Mouse (Mus musculus) heart, embryonic 10.5 days (tissue): Measurements from ENCODE around the gene Tnip3. TPM values are rescaled to one million over a fixed set of nuclear protein-coding genes. Genes with fewer than 3 reads are reported as not detected.

Experiments used
- DNase-seq: peaks from one replicate; pipeline ENCODE4 v3.0.0-alpha.2; 2017; ENCODE audit warnings: low spot score
- H3K27ac ChIP-seq: fragments of 300-500 bp; sonication (generic); 2 replicates; pipeline ENCODE4 v1.5.1; 2016; ENCODE audit warnings: mild to moderate bottlenecking
- H3K27me3 ChIP-seq: fragments of 300-500 bp; sonication (generic); 2 replicates; pipeline ENCODE4 v1.6.1; 2016; ENCODE audit warnings: mild to moderate bottlenecking; ENCODE audit not compliant: poor library complexity, insufficient read depth, severe bottlenecking
- H3K36me3 ChIP-seq: fragments of 300-500 bp; sonication (generic); 2 replicates; pipeline ENCODE4 v1.6.1; 2016; ENCODE audit warnings: mild to moderate bottlenecking, moderate library complexity
- H3K4me1 ChIP-seq: fragments of 300-500 bp; sonication (generic); 2 replicates; pipeline ENCODE4 v1.6.1; 2016; ENCODE audit warnings: mild to moderate bottlenecking
- H3K4me3 ChIP-seq: fragments of 300-500 bp; sonication (generic); 2 replicates; pipeline ENCODE4 v1.5.1; 2016; ENCODE audit warnings: mild to moderate bottlenecking, moderate library complexity
- H3K9me3 ChIP-seq: fragments of 300-500 bp; sonication (generic); 2 replicates; pipeline ENCODE4 v1.6.1; 2016; ENCODE audit warnings: mild to moderate bottlenecking, moderate library complexity
- WGBS: fragments of 180-500 bp; shearing (Covaris S2); methylation state at CpG from one replicate; pipeline ENCODE4 v1.1.7; 2016; 5-methylcytosine and 5-hydroxymethylcytosine counted together
- polyA plus RNA-seq: library from polyadenylated mRNA; unstranded; fragments of >200 nt; fragmentation: Nextera tagmentation; extraction: Ambion mirVana; gene quantifications from 2 replicates; pipeline ENCODE4 v1.2.1, GENCODE M21; 2016

The Tnip3 gene
- polyA plus RNA-seq, 1 experiment from 2014 or later: not detected

GRCm38 (mm10) chr6:65623016-65623715 lies 98.1 kb downstream of the Tnip3 start:
- DNase-seq: no peak
- Histone ChIP-seq H3K27ac (no peak overlapping the region), H3K4me1 (no peaks in the 10 kb centered on the region), H3K27me3 (no peaks in the 10 kb centered on the region), H3K9me3 (no peaks in the 10 kb centered on the region), H3K4me3 (no peak overlapping the region), H3K36me3 (no peaks in the 10 kb centered on the region)
- WGBS: 84% methylated on average over 3 of the region's 3 CpGs

GRCm38 (mm10) chr6:65630578-65630977 lies 105.5 kb downstream of the Tnip3 start:
- DNase-seq: no peak
- H3K27me3 ChIP-seq: no peaks in the 10 kb centered on the region
- no peaks in the 10 kb centered on the region for H3K36me3 ChIP-seq
- H3K27ac ChIP-seq: no peak overlapping the region
- H3K9me3 ChIP-seq: 0 out of 2 replicates have a peak, but pooled peaks cover 2% of the 10 kb centered on the region
- no peaks in the 10 kb centered on the region for H3K4me1 ChIP-seq
- H3K4me3 ChIP-seq: no peak overlapping the region
- WGBS: 78% methylated on average over 2 of the region's 2 CpGs

- H3K27me3 ChIP-seq: no peaks in the 10 kb centered on the region
- no peak overlapping the region for H3K27ac ChIP-seq
- no peak for DNase-seq
- H3K9me3 ChIP-seq: 0 out of 2 replicates have a peak, but pooled peaks cover 2% of the 10 kb centered on the region
- H3K4me3 ChIP-seq: no peak overlapping the region
- H3K36me3 ChIP-seq: no peaks in the 10 kb centered on the region
- WGBS: 64% methylated on average over 5 of the region's 5 CpGs
- H3K4me1 ChIP-seq: no peaks in the 10 kb centered on the region
These were observed 107.1 kb downstream of the Tnip3 start for GRCm38 (mm10) chr6:65632184-65632583.

DNA sequence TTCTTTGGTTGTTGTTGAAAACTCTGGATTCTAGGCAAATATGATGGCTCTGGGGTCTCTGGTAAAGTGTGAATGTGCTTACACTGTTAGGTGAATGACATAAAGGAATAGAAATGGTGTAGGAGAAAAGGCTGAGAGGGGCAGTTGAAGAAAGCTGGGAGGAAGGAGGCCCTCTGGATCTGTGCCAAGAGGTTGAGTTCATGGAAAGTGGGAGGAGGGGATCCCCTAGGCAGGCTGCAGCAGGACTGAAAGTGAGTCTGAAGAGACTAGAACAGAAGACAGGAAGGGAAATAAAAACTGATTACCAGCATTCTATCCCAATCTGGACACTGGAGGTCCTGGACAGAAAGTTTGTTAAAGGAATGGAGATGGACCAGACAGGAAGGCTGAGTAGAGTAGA lies 117.3 kb downstream of the Tnip3 start:
- DNase-seq: no peak
- Histone ChIP-seq H3K4me3 (no peak overlapping the region), H3K4me1 (no peaks in the 10 kb centered on the region), H3K27me3 (no peaks in the 10 kb centered on the region), H3K9me3 (no peaks in the 10 kb centered on the region; the same call in 1 of the 2 replicates), H3K27ac (no peak overlapping the region), H3K36me3 (no peaks in the 10 kb centered on the region)

DNA sequence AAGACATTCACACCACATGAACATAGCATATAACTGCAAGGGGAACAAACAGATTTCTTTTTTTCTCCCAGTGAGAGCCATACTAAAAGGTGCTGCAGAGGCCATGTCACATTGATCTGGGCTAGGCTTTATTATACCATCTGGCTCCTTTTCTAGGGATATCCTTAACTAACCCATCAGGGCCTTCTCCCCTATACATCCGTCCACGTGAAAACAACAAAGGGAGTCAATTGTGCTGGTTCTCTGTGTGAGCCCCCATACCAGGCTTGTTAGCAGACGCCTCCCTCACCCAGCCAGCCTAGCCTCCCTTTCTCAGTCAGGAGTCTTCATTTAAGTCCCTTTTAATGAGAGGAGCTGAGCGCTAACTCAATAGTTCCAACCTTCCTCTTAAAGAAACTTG lies 119.0 kb downstream of the Tnip3 start:
- no peak for DNase-seq
- no peaks in the 10 kb centered on the region for H3K9me3 ChIP-seq
- no peaks in the 10 kb centered on the region for H3K36me3 ChIP-seq
- no peaks in the 10 kb centered on the region for H3K4me1 ChIP-seq
- H3K4me3 ChIP-seq: no peak overlapping the region
- H3K27me3 ChIP-seq: no peaks in the 10 kb centered on the region
- no peak overlapping the region for H3K27ac ChIP-seq
- WGBS: 47% methylated on average over 4 of the region's 4 CpGs

DNA sequence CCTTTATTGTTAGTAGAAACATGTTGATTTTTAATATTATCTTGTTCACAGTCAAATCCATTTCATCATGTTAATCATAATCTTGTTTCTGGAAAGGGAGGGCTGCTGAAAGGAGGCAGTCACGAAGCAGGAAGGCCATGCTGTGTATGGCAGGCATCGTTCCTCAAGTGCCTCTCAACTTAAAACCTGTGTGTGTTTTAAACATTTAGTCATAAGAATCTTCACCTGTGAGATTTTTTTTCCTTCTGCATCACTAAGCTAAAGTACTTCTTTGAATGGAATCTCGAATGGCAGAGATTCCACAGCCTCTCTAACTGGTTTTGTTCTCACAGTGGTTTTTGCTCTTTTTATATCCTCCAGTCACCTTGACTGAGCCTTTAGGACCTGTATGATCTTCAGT lies 121.3 kb downstream of the Tnip3 start:
- no peaks in the 10 kb centered on the region for H3K4me1 ChIP-seq
- H3K27ac ChIP-seq: no peak overlapping the region
- DNase-seq: no peak
- H3K36me3 ChIP-seq: no peaks in the 10 kb centered on the region
- 77% methylated on average over 3 of the region's 3 CpGs for WGBS
- H3K9me3 ChIP-seq: no peaks in the 10 kb centered on the region
- H3K4me3 ChIP-seq: no peak overlapping the region
- H3K27me3 ChIP-seq: no peaks in the 10 kb centered on the region

- DNase-seq: no peak
- 84% methylated on average over 6 of the region's 6 CpGs for WGBS
- Histone ChIP-seq H3K27me3 (no peaks in the 10 kb centered on the region), H3K9me3 (no peaks in the 10 kb centered on the region), H3K4me3 (no peak overlapping the region), H3K4me1 (no peaks in the 10 kb centered on the region), H3K36me3 (no peaks in the 10 kb centered on the region), H3K27ac (no peak overlapping the region)
These were observed 122.6 kb downstream of the Tnip3 start for GRCm38 (mm10) chr6:65647731-65648130.

GRCm38 (mm10) chr6:65651376-65651775 lies 126.3 kb downstream of the Tnip3 start:
- Histone ChIP-seq H3K9me3 (no peaks in the 10 kb centered on the region), H3K4me3 (no peak overlapping the region), H3K36me3 (no peaks in the 10 kb centered on the region), H3K4me1 (no peaks in the 10 kb centered on the region), H3K27ac (no peak overlapping the region), H3K27me3 (no peaks in the 10 kb centered on the region)
- WGBS: 55% methylated on average over 4 of the region's 4 CpGs
- DNase-seq: no peak

- Histone ChIP-seq H3K4me1 (no peaks in the 10 kb centered on the region; the same call in 1 of the 2 replicates), H3K9me3 (no peaks in the 10 kb centered on the region), H3K27me3 (no peaks in the 10 kb centered on the region), H3K36me3 (no peaks in the 10 kb centered on the region), H3K4me3 (no peak overlapping the region), H3K27ac (no peak overlapping the region)
- no peak for DNase-seq
- WGBS: 69% methylated on average over 4 of the region's 4 CpGs
These were observed 136.2 kb downstream of the Tnip3 start for GRCm38 (mm10) chr6:65661272-65661671.

- whole genome bisulfite sequencing: 59% methylated on average over 2 of the region's 2 CpGs
- Histone ChIP-seq H3K27me3 (no peaks in the 10 kb centered on the region), H3K4me1 (no peaks in the 10 kb centered on the region; the same call in 1 of the 2 replicates), H3K4me3 (no peak overlapping the region), H3K27ac (no peak overlapping the region), H3K36me3 (no peaks in the 10 kb centered on the region), H3K9me3 (no peaks in the 10 kb centered on the region)
- DNase-seq: no peak
These were observed 136.9 kb downstream of the Tnip3 start for GRCm38 (mm10) chr6:65662050-65662449.

DNA sequence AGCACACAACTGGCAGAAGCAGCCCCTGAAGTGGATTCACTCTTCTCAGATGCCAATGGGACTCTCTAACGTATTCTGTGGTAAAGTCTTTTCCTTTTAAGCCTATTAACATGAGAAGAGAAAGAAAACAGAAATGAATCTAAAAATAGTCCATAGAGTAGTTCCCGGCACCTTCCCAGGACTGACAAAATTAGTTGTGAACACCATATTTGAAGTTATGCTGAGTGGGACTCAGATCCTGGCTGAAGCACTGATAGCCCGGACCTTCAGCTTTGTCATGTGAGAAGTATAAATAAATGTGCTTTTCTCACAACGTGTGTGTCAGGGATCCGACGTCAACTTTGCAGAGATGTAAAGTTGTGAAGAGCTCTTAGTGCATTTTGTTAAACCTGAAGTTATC lies 138.9 kb downstream of the Tnip3 start:
- DNase-seq: no peak
- H3K9me3 ChIP-seq: no peaks in the 10 kb centered on the region
- no peaks in the 10 kb centered on the region; the same call in 1 of the 2 replicates for H3K4me1 ChIP-seq
- no peaks in the 10 kb centered on the region for H3K36me3 ChIP-seq
- no peaks in the 10 kb centered on the region for H3K27me3 ChIP-seq
- WGBS: 49% methylated on average over 6 of the region's 6 CpGs
- no peak overlapping the region for H3K27ac ChIP-seq
- no peak overlapping the region for H3K4me3 ChIP-seq

DNA sequence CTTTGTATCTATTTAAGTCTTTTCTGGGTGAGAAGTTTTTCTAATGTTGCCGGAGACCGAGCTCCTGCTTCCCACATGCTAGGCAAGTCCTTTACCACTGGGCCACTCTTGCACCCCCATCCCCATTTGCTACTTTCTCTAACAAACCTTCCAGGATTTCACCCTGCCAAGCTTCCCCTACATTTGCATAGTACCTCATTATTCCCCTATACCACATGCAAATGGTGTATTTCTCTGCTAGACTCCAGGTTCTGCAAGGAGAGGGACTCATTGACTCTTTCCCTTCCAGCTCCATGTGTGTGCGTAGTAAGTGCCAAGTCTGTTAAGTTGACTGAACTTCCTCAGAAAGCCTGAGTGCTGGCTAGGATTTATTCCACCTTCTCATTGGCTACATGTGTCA lies 141.2 kb downstream of the Tnip3 start:
- peaks cover 5% of the 10 kb centered on the region for H3K27me3 ChIP-seq
- no peak overlapping the region for H3K4me3 ChIP-seq
- no peak for DNase-seq
- H3K9me3 ChIP-seq: no peaks in the 10 kb centered on the region
- H3K27ac ChIP-seq: no peak overlapping the region
- 83% methylated on average over 3 of the region's 3 CpGs for WGBS
- no peaks in the 10 kb centered on the region for H3K36me3 ChIP-seq
- peaks cover 4% of the 10 kb centered on the region; the same call in 1 of the 2 replicates for H3K4me1 ChIP-seq

- DNase-seq: no peak
- peaks cover 14% of the 10 kb centered on the region for H3K27me3 ChIP-seq
- 57% methylated on average over 2 of the region's 2 CpGs for WGBS
- H3K4me3 ChIP-seq: no peak overlapping the region
- H3K36me3 ChIP-seq: no peaks in the 10 kb centered on the region
- no peaks in the 10 kb centered on the region for H3K9me3 ChIP-seq
- no peak overlapping the region for H3K27ac ChIP-seq
- H3K4me1 ChIP-seq: peaks cover 9% of the 10 kb centered on the region
These were observed 144.9 kb downstream of the Tnip3 start for GRCm38 (mm10) chr6:65669971-65670370.

GRCm38 (mm10) chr6:65670981-65671411 lies 145.9 kb downstream of the Tnip3 start:
- H3K27me3 ChIP-seq: peaks cover 14% of the 10 kb centered on the region
- peak overlapping the region; percentile 73 for H3K4me3 ChIP-seq
- DNase-seq: no peak
- no peaks in the 10 kb centered on the region for H3K36me3 ChIP-seq
- no peaks in the 10 kb centered on the region for H3K9me3 ChIP-seq
- H3K4me1 ChIP-seq: peaks cover 9% of the 10 kb centered on the region
- peak overlapping the region; percentile 84; the same call in 1 of the 2 replicates for H3K27ac ChIP-seq
- 3% methylated on average over 20 of the region's 21 CpGs for WGBS
